Comparison of ENCODE assay signal across 18 mouse cellular contexts in the genomic region with DNA sequence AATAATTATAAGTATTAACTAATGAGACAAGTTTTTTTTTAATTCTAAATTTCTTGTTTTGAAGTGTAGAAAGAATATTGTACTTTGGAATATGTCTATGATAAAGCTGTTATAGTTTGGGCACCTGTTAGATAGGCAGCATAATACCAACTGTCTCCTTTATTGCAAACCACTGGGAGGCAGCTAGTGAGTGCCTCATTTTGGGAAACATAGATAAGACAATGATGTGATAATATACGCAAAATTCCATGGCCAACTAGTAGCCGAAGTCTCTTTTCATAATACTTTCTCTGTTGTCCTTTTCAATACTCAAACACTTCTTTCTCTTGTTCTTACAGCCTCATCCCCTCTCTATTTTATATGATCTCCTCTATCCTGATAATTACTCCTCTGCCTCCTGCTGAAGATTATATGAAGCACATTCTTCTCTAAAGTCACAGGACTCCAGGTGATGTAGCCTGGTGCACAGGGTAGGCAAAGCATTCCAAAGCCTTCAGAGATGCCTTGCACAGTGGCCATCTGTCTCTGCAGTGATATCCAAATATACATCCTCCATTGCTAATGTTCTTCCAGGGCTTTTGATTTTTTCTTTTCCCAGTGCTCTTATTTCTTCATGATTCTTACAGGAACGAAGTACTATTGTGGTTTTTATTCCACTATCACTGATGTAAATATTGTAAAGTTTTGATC.
DNase-seq lines count a peak whose midpoint lies in the region; ATAC-seq and TF ChIP-seq lines count a peak whose summit lies in the region.
"Had no signal": no experiment of that assay in that cellular context is flagged by ENCODE, and none has a peak within 500 bp of the region (broad histone marks: within the 10 kb centered on the region; RNA-seq: fewer than 3 reads in every experiment).

No protein-coding gene starts in this region.

- no peak overlapping the region; the same call in 1 of the 2 replicates for H3K27ac ChIP-seq in MEL (ENCODE audit: control insufficient read depth, low read depth, low read length)
- H3K27ac ChIP-seq: embryonic facial prominence, embryonic 10.5 days; embryonic facial prominence, embryonic 12.5 days; forebrain, embryonic 13.5 days; forebrain, embryonic 15.5 days had no signal

- TF ChIP-seq POLR2A in MEL (IDR thresholded peaks at IDR 0.05; ENCODE audit: control insufficient read depth in 1 of 2, insufficient read depth in 1 of 2, low read depth in 1 of 2, low read length in 2 of 2, poor library complexity in 1 of 2) = no peak

- TF ChIP-seq EP300 in MEL (IDR thresholded peaks at IDR 0.05; ENCODE audit: low read depth in 1 of 2, low read length in 2 of 2) = peak; percentile 51 to 61; a peak in 3 of 4 replicates

- no peak overlapping the region for H3K4me3 ChIP-seq in MEL (ENCODE audit: control insufficient read depth in 1 of 2, insufficient read depth in 1 of 2, low read depth in 2 of 2, low read length in 2 of 2)
- H3K4me3 ChIP-seq: embryonic facial prominence, embryonic 10.5 days; embryonic facial prominence, embryonic 12.5 days; forebrain, embryonic 13.5 days; forebrain, embryonic 15.5 days had no signal

- peak; percentile 92 for ATAC-seq in cerebellum, adult (ENCODE audit: insufficient number of reproducible peaks, low FRiP score, low TSS enrichment)
- ATAC-seq: CD4-positive, CD25-positive, alpha-beta regulatory T cell, adult 4 months; forebrain, embryonic 13.5 days; forebrain, embryonic 15.5 days; forebrain, postnatal 0 days had no signal

- no peak for DNase-seq in cerebellum, adult 11 months
- DNase-seq in cerebellum, adult 9-11 months = peak; percentile 53
- no peak for DNase-seq in cerebellum, adult 11-12 months
- no peak for DNase-seq in MEL (ENCODE audit: low read depth, low spot score)
- DNase-seq in left cerebral cortex, postnatal 14 days (ENCODE audit: low spot score in 2 of 2) = no peak
- DNase-seq: adrenal gland, adult 2 months; adrenal gland, postnatal 10 days; adrenal gland, postnatal 25 days; B cell, adult 2 months had no signal

- no peaks in the 10 kb centered on the region for H3K79me2 ChIP-seq in MEL (ENCODE audit: control insufficient read depth, insufficient read depth, low read length, poor library complexity)

- no peaks in the 10 kb centered on the region for H3K27me3 ChIP-seq in MEL (ENCODE audit: control insufficient read depth in 1 of 2, insufficient read depth in 2 of 2, low read length in 2 of 2)
- H3K27me3 ChIP-seq: CH12.LX; embryonic facial prominence, embryonic 12.5 days; forebrain, embryonic 13.5 days; forebrain, embryonic 15.5 days had no signal

- H3K9me3 ChIP-seq in MEL (replicated peaks; ENCODE audit: insufficient read depth, low read length) = no peaks in the 10 kb centered on the region
- H3K9me3 ChIP-seq: embryonic facial prominence, embryonic 10.5 days; embryonic facial prominence, embryonic 12.5 days; forebrain, embryonic 13.5 days; forebrain, embryonic 15.5 days; G1E had no signal

- TF ChIP-seq CTCF in MEL (IDR thresholded peaks at IDR 0.05 in 2 of 3, conservative IDR thresholded peaks at IDR 0.05 in 1 of 3; ENCODE audit: control insufficient read depth in 1 of 3, insufficient read depth in 1 of 3, low read depth in 2 of 3, low read length in 3 of 3, poor library complexity in 1 of 3, severe bottlenecking in 1 of 3) = no peak

- intact Hi-C loops in left cerebral cortex, postnatal 14 days (cut with DNase I) = no loop called here

- peaks cover 17 to 22% of the 10 kb centered on the region in 2 experiments for H3K4me1 ChIP-seq in MEL (ENCODE audit: control insufficient read depth in 1 of 2, insufficient read depth in 2 of 2, low read length in 2 of 2)
- H3K4me1 ChIP-seq: embryonic facial prominence, embryonic 12.5 days had no signal

- H3K36me3 ChIP-seq in MEL (ENCODE audit: control insufficient read depth in 1 of 2, insufficient read depth in 2 of 2, low read length in 2 of 2) = peaks cover 0 to 28% of the 10 kb centered on the region in 2 experiments; a peak in 2 of 4 replicates
- H3K36me3 ChIP-seq: embryonic facial prominence, embryonic 10.5 days; embryonic facial prominence, embryonic 12.5 days; forebrain, embryonic 15.5 days; G1E had no signal

- no peak overlapping the region for H3K9ac ChIP-seq in MEL (ENCODE audit: control insufficient read depth, low read depth, low read length, poor library complexity, severe bottlenecking)
- H3K9ac ChIP-seq: embryonic facial prominence, embryonic 12.5 days; forebrain, embryonic 13.5 days; forebrain, embryonic 15.5 days; forebrain, postnatal 0 days had no signal

- no peak; the same call in none of the 2 replicates for TF ChIP-seq RAD21 in MEL (IDR thresholded peaks at IDR 0.05; ENCODE audit: low read depth, low read length)

TF ChIP-seq in MEL, 35 proteins besides CTCF, POLR2A, EP300 and RAD21:
- TF ChIP-seq JUND (IDR thresholded peaks at IDR 0.05; ENCODE audit: low read depth, low read length) = no peak
- no peak for TF ChIP-seq POLR2AphosphoS2 (IDR thresholded peaks at IDR 0.05; ENCODE audit: low read length)
- no peak for TF ChIP-seq USF1 (IDR thresholded peaks at IDR 0.05; ENCODE audit: low read depth, low read length)
- peak; percentile 57 for TF ChIP-seq GATA1 (IDR thresholded peaks at IDR 0.05; ENCODE audit: low read depth, low read length)
- 0 out of 2 replicates have a peak, but pooled peaks have one; percentile 23 for TF ChIP-seq ETS1 (IDR thresholded peaks at IDR 0.05; ENCODE audit: low read depth, low read length)
- TF ChIP-seq ZC3H11A (IDR thresholded peaks at IDR 0.05; ENCODE audit: low read depth, low read length) = no peak
- TF ChIP-seq MAX (IDR thresholded peaks at IDR 0.05; ENCODE audit: low read length) = no peak
- TF ChIP-seq MEF2A (IDR thresholded peaks at IDR 0.05; ENCODE audit: extremely low read depth, insufficient replicate concordance, low read depth, low read length, poor library complexity, severe bottlenecking) = no peak
- no peak for TF ChIP-seq ZKSCAN1 (IDR thresholded peaks at IDR 0.05; ENCODE audit: low read depth, low read length)
- peak; percentile 11; the same call in 1 of the 2 replicates for TF ChIP-seq SMC3 (IDR thresholded peaks at IDR 0.05; ENCODE audit: low read depth, low read length)
- no peak for TF ChIP-seq CHD1 (IDR thresholded peaks at IDR 0.05; ENCODE audit: low read depth, low read length)
- TF ChIP-seq ELF1 (IDR thresholded peaks at IDR 0.05; ENCODE audit: low read depth, low read length) = no peak
